Mouse (Mus musculus): Measurements from ENCODE around the gene Dach1.

- TF ChIP-seq POLR2AphosphoS5 (IDR thresholded peaks at IDR 0.05; ENCODE audit: borderline replicate concordance, low read depth, low read length) = no peak
- no peak for TF ChIP-seq GABPA (IDR thresholded peaks at IDR 0.05; ENCODE audit: low read depth, low read length)
- TF ChIP-seq RCOR1 (IDR thresholded peaks at IDR 0.05; ENCODE audit: low read depth, low read length) = no peak
- no peak for TF ChIP-seq CTCF (IDR thresholded peaks at IDR 0.05 in 2 of 3, conservative IDR thresholded peaks at IDR 0.05 in 1 of 3; ENCODE audit: control insufficient read depth in 1 of 3, insufficient read depth in 1 of 3, low read depth in 2 of 3, low read length in 3 of 3, poor library complexity in 1 of 3, severe bottlenecking in 1 of 3)
- TF ChIP-seq MXI1 (IDR thresholded peaks at IDR 0.05; ENCODE audit: low read depth, low read length) = no peak
- TF ChIP-seq POLR2A (IDR thresholded peaks at IDR 0.05; ENCODE audit: control insufficient read depth in 1 of 2, insufficient read depth in 1 of 2, low read depth in 1 of 2, low read length in 2 of 2, poor library complexity in 1 of 2) = no peak
- TF ChIP-seq JUND (IDR thresholded peaks at IDR 0.05; ENCODE audit: low read depth, low read length) = no peak
- no peak for TF ChIP-seq RAD21 (IDR thresholded peaks at IDR 0.05; ENCODE audit: low read depth, low read length)
- no peak for TF ChIP-seq NRF1 (IDR thresholded peaks at IDR 0.05; ENCODE audit: insufficient read depth, low read depth, low read length, poor library complexity, severe bottlenecking)
- TF ChIP-seq ZMIZ1 (IDR thresholded peaks at IDR 0.05; ENCODE audit: low read depth, low read length) = no peak
- no peak for TF ChIP-seq ZC3H11A (IDR thresholded peaks at IDR 0.05; ENCODE audit: low read depth, low read length)
- no peak for TF ChIP-seq E2F4 (IDR thresholded peaks at IDR 0.05; ENCODE audit: borderline replicate concordance, low read depth, low read length)
- TF ChIP-seq EP300 (IDR thresholded peaks at IDR 0.05; ENCODE audit: low read depth in 1 of 2, low read length in 2 of 2) = no peak
These were observed 1.3 kb downstream of the Dach1 start for GRCm38 (mm10) chr14:98168039-98168907.

Measured in MEL (cell line).